Mouse (Mus musculus) T-helper 17 cell (primary cell): ENCODE measurements around the gene Siae.

Source experiments
- in situ Hi-C, 2 experiments: fragments of 300-600 bp; cut with MboI, MseI; formaldehyde crosslinking; loops; 1 replicate in 1 of 2; 2 replicates in 1 of 2; pipeline ENCODE4 v1.15.1; 2025; ENCODE audit warnings: high pct_unique_total_duplicates in 2 of 2

The Siae gene

GRCm38 (mm10) chr9:37540226-37540625 is 15.3 kb upstream of the Siae start:
- in situ Hi-C loops, result loop anchor here (5.0 to 10.0 kb wide), 2 partner anchors 72 to 75 kb away; partner anchors contain the start of gene Spa17 (in 2 of the 2)

GRCm38 (mm10) chr9:37540701-37541575 is 14.6 kb upstream of the Siae start:
- in situ Hi-C loops, result loop anchor here (5.0 to 10.0 kb wide), 2 partner anchors 71 to 74 kb away; partner anchors contain the start of gene Spa17 (in 2 of the 2)

- in situ Hi-C loops, result loop anchor here (5.0 to 10.0 kb wide), 2 partner anchors 70 to 73 kb away; partner anchors contain the start of gene Spa17 (in 2 of the 2)
Observed at GRCm38 (mm10) chr9:37541851-37542642, 13.5 kb upstream of the Siae start.

GRCm38 (mm10) chr9:37543869-37544440 is 11.5 kb upstream of the Siae start:
- in situ Hi-C loops, result loop anchor here (5.0 to 10.0 kb wide), 2 partner anchors 68 to 71 kb away; partner anchors contain the start of gene Spa17 (in 2 of the 2)

- in situ Hi-C loops, result loop anchor here (5.0 to 10.0 kb wide), 2 partner anchors 68 to 70 kb away; partner anchors contain the start of gene Spa17 (in 2 of the 2)
Observed at GRCm38 (mm10) chr9:37544447-37545165, 10.9 kb upstream of the Siae start.

GRCm38 (mm10) chr9:37545166-37545610 is 10.3 kb upstream of the Siae start:
- in situ Hi-C loops, result loop anchor here in 1 of 2 experiments (10.0 kb wide), 1 partner anchor 70 kb away; the partner anchor contains the start of gene Spa17

GRCm38 (mm10) chr9:37545847-37546452 is 9.5 kb upstream of the Siae start:
- in situ Hi-C loops, result loop anchor here in 1 of 2 experiments (10.0 kb wide), 1 partner anchor 69 kb away; the partner anchor contains the start of gene Spa17

- in situ Hi-C loops, result loop anchor here in 1 of 2 experiments (10.0 kb wide), 1 partner anchor 68 kb away; the partner anchor contains the start of gene Spa17
Observed at GRCm38 (mm10) chr9:37546889-37547288, 8.6 kb upstream of the Siae start.

GRCm38 (mm10) chr9:37550435-37550834 is 5.1 kb upstream of the Siae start:
- in situ Hi-C loops, result no loop called here

- in situ Hi-C loops, result no loop called here
Observed at GRCm38 (mm10) chr9:37551751-37552531, 3.6 kb upstream of the Siae start.

- in situ Hi-C loops, result no loop called here
Observed at GRCm38 (mm10) chr9:37552536-37553293, 2.8 kb upstream of the Siae start, which contains the start of gene Nrgn. TSS of gene Nrgn (minus strand) at chr9:37552904.

GRCm38 (mm10) chr9:37554279-37554678 is 1.2 kb upstream of the Siae start:
- in situ Hi-C loops, result no loop called here

GRCm38 (mm10) chr9:37556366-37556765 is 868 bp downstream of the Siae start:
- in situ Hi-C loops, result no loop called here

- in situ Hi-C loops, result no loop called here
Observed at GRCm38 (mm10) chr9:37560617-37561016, 5.1 kb downstream of the Siae start.

- in situ Hi-C loops, result no loop called here
Observed at GRCm38 (mm10) chr9:37563805-37564204, 8.3 kb downstream of the Siae start.

GRCm38 (mm10) chr9:37567019-37567418 is 11.5 kb downstream of the Siae start:
- in situ Hi-C loops, result no loop called here

GRCm38 (mm10) chr9:37567454-37567853 is 12.0 kb downstream of the Siae start:
- in situ Hi-C loops, result no loop called here

GRCm38 (mm10) chr9:37567892-37568604 is 12.6 kb downstream of the Siae start:
- in situ Hi-C loops, result no loop called here
